Mouse (Mus musculus) lung, adult 2 months (tissue): ENCODE results near the gene Rnf144b. TPM values are rescaled to one million over a fixed set of nuclear protein-coding genes. Genes with fewer than 3 reads are reported as not detected.
A peak's percentile ranks its signal among the peaks of the same experiment; 100 is the strongest.

Experiments
- DNase-seq: peaks from one replicate; pipeline ENCODE4 v3.0.0; 2022
- H3K4me1 ChIP-seq: fragments of 200-500 bp; 2 replicates; pipeline ENCODE4 v1.6.1; 2011; ENCODE audit warnings: low read length; ENCODE audit not compliant: control insufficient read depth, insufficient read depth
- H3K4me3 ChIP-seq: fragments of 200-500 bp; replicated peaks from 2 replicates; pipeline ENCODE3; 2011; ENCODE audit warnings: low read depth, mild to moderate bottlenecking, control low read depth, low read length; ENCODE audit errors: extremely low read depth
- CTCF ChIP-seq: fragments of 200-500 bp; IDR thresholded peaks from 2 replicates; pipeline ENCODE4 v1.5.1; 2011; ENCODE audit warnings: mild to moderate bottlenecking, low read length, control low read depth; ENCODE audit not compliant: insufficient read depth
- POLR2A ChIP-seq: fragments of 200-500 bp; IDR thresholded peaks from 2 replicates; pipeline ENCODE4 v1.6.1; 2011; ENCODE audit warnings: low read depth, mild to moderate bottlenecking, control low read depth, low read length, borderline replicate concordance; ENCODE audit errors: extremely low read depth
- WGBS: fragments of 180-500 bp; shearing (Covaris S2); methylation state at CpG from one replicate; pipeline ENCODE4 v1.1.7; 2018; 5-methylcytosine and 5-hydroxymethylcytosine counted together
- polyA plus RNA-seq: library from polyadenylated mRNA; depleted of rRNA; stranded (reverse); fragments of >200 nt; gene quantifications from 2 replicates; pipeline ENCODE4 v1.2.3, GENCODE M21; 2012

Gene Rnf144b
- polyA plus RNA-seq, 1 experiment = 20.9 TPM

DNA sequence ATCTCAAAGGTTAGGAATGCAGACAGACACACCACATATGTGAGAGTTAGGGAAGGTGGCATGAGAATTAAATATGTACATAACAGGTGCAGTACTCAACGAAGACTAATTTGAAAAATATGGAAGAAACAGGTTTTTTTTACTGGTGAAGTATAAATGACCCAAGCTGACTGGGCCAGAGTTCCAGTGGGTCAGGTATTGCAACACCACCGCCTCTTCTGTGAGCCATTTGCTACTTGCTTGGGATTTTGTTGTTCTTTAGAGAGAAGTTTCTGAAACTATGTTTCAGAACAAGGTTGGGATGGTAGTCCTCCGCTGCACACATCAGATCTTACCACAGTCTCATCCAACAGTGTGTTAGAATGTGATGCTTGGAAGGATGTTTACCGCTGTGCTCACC is 65.4 kb downstream of the Rnf144b start:
- WGBS = 77% methylated on average over 4 of the region's 4 CpGs
- no peak overlapping the region for H3K4me3 ChIP-seq
- no peaks in the 10 kb centered on the region; the same call in 1 of the 2 replicates for H3K4me1 ChIP-seq
- DNase-seq = no peak
- TF ChIP-seq POLR2A (no peak), CTCF (no peak)

GRCm38 (mm10) chr13:47189971-47190370 is 67.5 kb downstream of the Rnf144b start:
- no peak overlapping the region for H3K4me3 ChIP-seq
- no peak for DNase-seq
- 63% methylated on average over 7 of the region's 7 CpGs for WGBS
- H3K4me1 ChIP-seq = no peaks in the 10 kb centered on the region; the same call in 1 of the 2 replicates
- TF ChIP-seq CTCF (no peak), POLR2A (no peak)

- no peak for DNase-seq
- Histone ChIP-seq H3K4me1 (no peaks in the 10 kb centered on the region; the same call in 1 of the 2 replicates), H3K4me3 (no peak overlapping the region)
- 71% methylated on average over 2 of the region's 2 CpGs for WGBS
- TF ChIP-seq CTCF (no peak), POLR2A (no peak)
Observed at GRCm38 (mm10) chr13:47192200-47192599, 69.7 kb downstream of the Rnf144b start.

- no peak overlapping the region for H3K4me3 ChIP-seq
- TF ChIP-seq CTCF (no peak), POLR2A (no peak)
- H3K4me1 ChIP-seq = no peaks in the 10 kb centered on the region; the same call in 1 of the 2 replicates
- 49% methylated on average over 5 of the region's 5 CpGs for WGBS
- DNase-seq = no peak
Observed at GRCm38 (mm10) chr13:47192771-47193170, 70.3 kb downstream of the Rnf144b start.

GRCm38 (mm10) chr13:47193326-47194153 is 71.1 kb downstream of the Rnf144b start:
- Histone ChIP-seq H3K4me3 (peak overlapping the region; percentile 89), H3K4me1 (peaks cover 3% of the 10 kb centered on the region; the same call in 1 of the 2 replicates)
- DNase-seq = peak; percentile 85
- TF ChIP-seq CTCF (no peak), POLR2A (peak; percentile 89; the same call in 1 of the 2 replicates)
- WGBS = 5% methylated on average over 32 of the region's 32 CpGs

DNA sequence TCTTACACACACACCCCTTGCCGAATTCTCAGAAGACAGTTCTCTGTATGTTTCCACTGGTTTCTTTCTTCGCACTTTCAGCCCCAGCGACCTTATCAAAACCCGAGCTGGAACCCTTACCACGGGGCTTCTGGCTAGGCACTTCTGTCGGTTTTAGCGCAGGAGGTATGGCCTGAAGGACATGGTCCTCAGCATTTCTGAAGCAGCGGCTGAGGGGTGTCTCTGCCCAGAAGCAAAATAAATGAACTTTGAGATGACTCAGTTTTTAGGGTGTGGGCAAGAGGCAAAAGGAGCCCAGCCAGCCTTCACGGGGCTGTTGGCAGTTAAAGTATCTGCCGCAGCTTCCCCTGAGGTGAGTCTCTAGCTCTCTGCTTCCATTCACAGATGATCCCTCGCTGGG is 72.2 kb downstream of the Rnf144b start:
- WGBS = 6% methylated on average over 11 of the region's 11 CpGs
- H3K4me3 ChIP-seq = peak overlapping the region; percentile 89
- TF ChIP-seq POLR2A = no peak
- no peak for TF ChIP-seq CTCF
- peaks cover 6% of the 10 kb centered on the region; the same call in 1 of the 2 replicates for H3K4me1 ChIP-seq
- DNase-seq = peak; percentile 60

GRCm38 (mm10) chr13:47195491-47195890 is 73.0 kb downstream of the Rnf144b start:
- Histone ChIP-seq H3K4me1 (peaks cover 6% of the 10 kb centered on the region; the same call in 1 of the 2 replicates), H3K4me3 (peak overlapping the region; percentile 25)
- DNase-seq = no peak
- WGBS = 10% methylated on average over 4 of the region's 4 CpGs
- TF ChIP-seq CTCF (no peak), POLR2A (no peak)

DNA sequence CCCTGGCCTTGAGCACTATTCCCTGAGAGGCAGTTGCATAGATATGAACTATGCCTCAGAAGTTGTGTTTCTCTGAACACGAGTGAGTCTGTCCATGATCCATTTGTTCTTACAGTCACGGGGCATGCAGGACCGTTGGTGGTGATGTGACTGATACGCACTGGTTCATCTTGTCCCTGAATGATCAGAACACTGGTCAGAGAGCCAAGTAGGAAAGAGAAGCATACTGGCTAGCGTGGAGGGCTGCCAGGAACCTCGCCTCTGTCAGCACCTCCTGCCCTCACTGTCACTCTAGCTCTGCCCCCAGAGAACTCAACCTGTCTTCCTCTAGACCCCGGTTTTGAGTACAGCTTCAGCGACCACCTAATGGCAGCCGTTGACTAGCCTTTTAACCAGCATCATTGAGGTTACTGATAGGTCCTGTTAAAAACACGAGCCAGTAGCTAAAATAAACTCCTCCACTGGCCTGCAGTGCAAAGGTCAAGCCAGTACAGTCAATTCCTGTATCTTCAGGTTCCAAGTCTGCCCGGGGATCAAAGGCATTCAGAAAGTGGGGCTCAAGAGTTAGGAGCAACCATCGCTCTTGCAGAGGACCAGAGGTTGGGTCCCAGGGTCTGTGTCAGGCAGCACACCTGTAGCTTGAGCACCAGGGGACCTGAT is 77.7 kb downstream of the Rnf144b start:
- TF ChIP-seq CTCF = no peak
- TF ChIP-seq POLR2A = no peak
- peaks cover 18% of the 10 kb centered on the region for H3K4me1 ChIP-seq
- 52% methylated on average over 12 of the region's 12 CpGs for WGBS
- DNase-seq = no peak
- no peak overlapping the region for H3K4me3 ChIP-seq

DNA sequence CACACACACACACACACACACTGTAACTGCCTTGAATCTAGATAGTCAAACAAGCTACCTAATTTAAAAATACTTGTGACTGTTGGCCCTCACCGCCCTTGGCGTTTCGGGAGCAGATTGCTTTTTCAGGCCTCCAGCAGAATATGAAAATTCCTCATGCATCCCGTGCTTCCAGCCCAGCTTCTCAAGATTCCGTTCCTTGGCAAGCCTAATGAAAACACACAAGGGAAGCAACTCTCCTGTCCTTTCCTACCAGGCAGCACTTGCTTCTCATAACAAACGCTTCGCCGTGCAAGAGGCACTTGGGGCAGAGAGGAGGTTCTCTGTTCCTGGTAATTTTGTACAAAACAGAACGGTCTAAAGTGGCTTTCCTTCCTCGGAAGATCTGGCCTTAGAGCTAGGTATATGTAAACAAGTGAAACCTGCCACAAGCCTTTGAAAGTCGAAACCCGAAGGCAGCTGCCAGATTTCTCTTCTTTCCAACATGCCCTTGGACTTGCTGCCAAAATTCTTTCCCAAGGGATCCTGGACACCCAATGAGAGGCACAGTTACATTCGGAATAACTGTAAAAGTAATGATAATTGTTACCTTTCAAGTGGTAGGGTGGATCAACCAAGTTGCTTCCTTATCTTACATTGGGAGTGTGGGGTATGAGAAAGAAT is 79.6 kb downstream of the Rnf144b start:
- TF ChIP-seq CTCF = no peak
- no peak for TF ChIP-seq POLR2A

More for the DNA sequence above, 79.6 kb downstream of the Rnf144b start:
- peaks cover 18% of the 10 kb centered on the region for H3K4me1 ChIP-seq
- no peak overlapping the region for H3K4me3 ChIP-seq
- peak; percentile 40 for DNase-seq
- WGBS = 19% methylated on average over 13 of the region's 13 CpGs
